ENCODE assay signal across 12 mouse cellular contexts in the genomic region with DNA sequence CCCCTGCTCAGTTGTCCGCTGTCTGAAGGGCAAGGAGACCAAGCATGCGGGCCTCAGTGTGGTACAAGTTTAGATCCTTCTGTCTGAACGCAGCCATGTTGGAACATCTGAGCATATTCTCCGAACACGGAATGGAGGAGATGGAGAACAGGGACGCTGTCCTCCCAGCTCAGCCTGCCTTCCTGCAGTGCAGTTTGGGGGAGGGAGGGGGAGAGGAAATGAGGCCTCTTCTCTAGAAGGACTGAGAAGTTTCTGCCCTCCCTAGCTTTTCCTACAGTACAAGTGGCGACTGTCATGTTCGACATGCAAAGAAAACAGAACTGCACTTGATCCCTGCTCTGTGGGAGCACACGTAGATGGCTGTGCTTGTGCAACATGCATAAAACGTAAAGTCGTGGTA.
DNase-seq lines count a peak whose midpoint lies in the region; ATAC-seq lines count a peak whose summit lies in the region.
"Had no signal": no experiment of that assay in that cellular context is flagged by ENCODE, and none has a peak within 500 bp of the region (broad histone marks: within the 10 kb centered on the region; RNA-seq: fewer than 3 reads in every experiment).

No protein-coding gene starts in this region.

- no peaks in the 10 kb centered on the region; the same call in 1 of the 2 replicates for H3K27me3 ChIP-seq in kidney, embryonic 15.5 days
- no peaks in the 10 kb centered on the region for H3K27me3 ChIP-seq in embryonic facial prominence, embryonic 12.5 days
- no peaks in the 10 kb centered on the region for H3K27me3 ChIP-seq in hindbrain, embryonic 12.5 days
- no peaks in the 10 kb centered on the region for H3K27me3 ChIP-seq in liver, embryonic 15.5 days

- no peak for DNase-seq in kidney, adult 11 months
- DNase-seq in cerebellum, postnatal 10 days: no peak
- no peak for DNase-seq in cerebellum, adult 8-10 months
- no peak for DNase-seq in thymus, postnatal 36 days

- no peak for ATAC-seq in kidney, embryonic 15.5 days (replicated peaks; ENCODE audit: low FRiP score)
- ATAC-seq in embryonic facial prominence, embryonic 12.5 days (ENCODE audit: insufficient number of reproducible peaks, insufficient read depth, low FRiP score, low TSS enrichment): no peak
- ATAC-seq in hindbrain, embryonic 12.5 days (ENCODE audit: low FRiP score): no peak
- no peak for ATAC-seq in liver, embryonic 15.5 days (ENCODE audit: insufficient read depth)
- ATAC-seq: inflammation-experienced regulatory T-cells, adult 6 months had no signal

- H3K4me1 ChIP-seq in kidney, embryonic 15.5 days: peaks cover 33% of the 10 kb centered on the region
- peaks cover 17% of the 10 kb centered on the region for H3K4me1 ChIP-seq in embryonic facial prominence, embryonic 12.5 days
- H3K4me1 ChIP-seq in hindbrain, embryonic 12.5 days: peaks cover 19% of the 10 kb centered on the region
- H3K4me1 ChIP-seq in liver, embryonic 15.5 days (replicated peaks): no peaks in the 10 kb centered on the region

- H3K36me3 ChIP-seq in kidney, embryonic 15.5 days: no peaks in the 10 kb centered on the region
- H3K36me3 ChIP-seq in embryonic facial prominence, embryonic 12.5 days: no peaks in the 10 kb centered on the region
- no peaks in the 10 kb centered on the region for H3K36me3 ChIP-seq in hindbrain, embryonic 12.5 days
- H3K36me3 ChIP-seq in liver, embryonic 15.5 days (replicated peaks): no peaks in the 10 kb centered on the region
- H3K36me3 ChIP-seq: embryonic facial prominence, embryonic 15.5 days had no signal

- 45% methylated on average over 11 of the region's 11 CpGs for WGBS in kidney, embryonic 15.5 days
- 42% methylated on average over 11 of the region's 11 CpGs for WGBS in embryonic facial prominence, embryonic 12.5 days
- 48% methylated on average over 11 of the region's 11 CpGs for WGBS in hindbrain, embryonic 12.5 days
- WGBS in liver, embryonic 15.5 days (ENCODE audit: insufficient replicate concordance): 30% methylated on average over 11 of the region's 11 CpGs

- H3K9ac ChIP-seq in kidney, embryonic 15.5 days: no peak overlapping the region
- no peak overlapping the region for H3K9ac ChIP-seq in embryonic facial prominence, embryonic 12.5 days
- H3K9ac ChIP-seq in hindbrain, embryonic 12.5 days: no peak overlapping the region
- H3K9ac ChIP-seq in liver, embryonic 15.5 days: no peak overlapping the region
- H3K9ac ChIP-seq: embryonic facial prominence, embryonic 15.5 days had no signal

- 0 out of 2 replicates have a peak overlapping the region, but pooled peaks have one; percentile 2 for H3K4me3 ChIP-seq in kidney, embryonic 15.5 days (replicated peaks)
- H3K4me3 ChIP-seq in embryonic facial prominence, embryonic 12.5 days: no peak overlapping the region
- H3K4me3 ChIP-seq in hindbrain, embryonic 12.5 days: no peak overlapping the region
- H3K4me3 ChIP-seq in liver, embryonic 15.5 days (replicated peaks): no peak overlapping the region
- H3K4me3 ChIP-seq: embryonic facial prominence, embryonic 15.5 days; left cerebral cortex, adult 2 months; myocyte had no signal

- peak overlapping the region; percentile 29 for H3K4me2 ChIP-seq in kidney, embryonic 15.5 days
- H3K4me2 ChIP-seq in embryonic facial prominence, embryonic 12.5 days (replicated peaks): 0 out of 2 replicates have a peak overlapping the region, but pooled peaks have one; percentile 11
- H3K4me2 ChIP-seq in hindbrain, embryonic 12.5 days (replicated peaks): peak overlapping the region; percentile 21; the same call in 1 of the 2 replicates
- H3K4me2 ChIP-seq in liver, embryonic 15.5 days: peak overlapping the region; percentile 23
- H3K4me2 ChIP-seq: embryonic facial prominence, embryonic 15.5 days had no signal

- H3K27ac ChIP-seq in kidney, embryonic 15.5 days: no peak overlapping the region
- no peak overlapping the region for H3K27ac ChIP-seq in embryonic facial prominence, embryonic 12.5 days
- no peak overlapping the region for H3K27ac ChIP-seq in hindbrain, embryonic 12.5 days
- H3K27ac ChIP-seq in liver, embryonic 15.5 days (replicated peaks): no peak overlapping the region
- H3K27ac ChIP-seq: embryonic facial prominence, embryonic 15.5 days; left cerebral cortex, adult 2 months had no signal

- no peaks in the 10 kb centered on the region for H3K9me3 ChIP-seq in kidney, embryonic 15.5 days (replicated peaks)
- H3K9me3 ChIP-seq in embryonic facial prominence, embryonic 12.5 days: no peaks in the 10 kb centered on the region
- H3K9me3 ChIP-seq in hindbrain, embryonic 12.5 days (replicated peaks): no peaks in the 10 kb centered on the region
- no peaks in the 10 kb centered on the region for H3K9me3 ChIP-seq in liver, embryonic 15.5 days (replicated peaks)
- H3K9me3 ChIP-seq: embryonic facial prominence, embryonic 15.5 days had no signal
